ENCODE assay signal across 9 mouse cellular contexts in the genomic region with DNA sequence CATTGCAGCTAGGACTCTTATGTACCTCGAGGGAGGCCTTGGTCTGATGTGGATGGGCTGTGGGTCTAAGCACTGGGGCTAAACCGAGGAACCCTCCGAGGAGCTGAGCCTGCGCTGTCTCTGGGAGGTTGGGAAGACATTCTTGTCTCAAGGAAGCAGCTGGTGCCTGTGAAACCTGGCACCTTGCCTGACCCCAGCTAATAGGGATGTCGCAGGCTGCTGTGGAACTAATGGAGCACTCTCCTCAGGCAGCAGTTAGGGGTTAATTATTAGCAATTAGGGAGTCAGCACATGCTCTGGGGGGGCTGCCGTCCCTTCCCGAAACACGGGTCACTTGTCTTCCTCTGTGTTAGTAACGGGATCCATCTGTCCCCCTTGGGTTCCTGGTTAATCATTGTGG. TPM values are rescaled to one million over a fixed set of nuclear protein-coding genes. Genes with fewer than 3 reads are reported as not detected.
DNase-seq lines count a peak whose midpoint lies in the region; ATAC-seq and TF ChIP-seq lines count a peak whose summit lies in the region.
"Had no signal": no experiment of that assay in that cellular context is flagged by ENCODE, and none has a peak within 500 bp of the region (broad histone marks: within the 10 kb centered on the region; RNA-seq: fewer than 3 reads in every experiment).

No protein-coding gene starts in this region.

- no peaks in the 10 kb centered on the region for H3K27me3 ChIP-seq in Patski
- H3K27me3 ChIP-seq in intestine, embryonic 15.5 days (replicated peaks): no peaks in the 10 kb centered on the region

- CTCF ChIA-PET in Patski (lab: Charles Lee): no interaction called here

- TF ChIP-seq CTCF in Patski (IDR thresholded peaks at IDR 0.05): no peak

- H3K4me1 ChIP-seq in intestine, embryonic 15.5 days (replicated peaks): peaks cover 20% of the 10 kb centered on the region

- DNase-seq in left cerebral cortex, postnatal 10 days (ENCODE audit: extremely low spot score in 1 of 2, low spot score in 2 of 2): peak; percentile 25 to 65
- no peak for DNase-seq in left cerebral cortex, adult 9 months (ENCODE audit: low spot score in 2 of 2)
- DNase-seq in Patski (ENCODE audit: low read depth, low spot score): no peak
- DNase-seq in embryo, embryonic 11 days: peak; percentile 23
- peak; percentile 83 for DNase-seq in kidney, postnatal 10 days
- DNase-seq in ovary, postnatal 14 days (ENCODE audit: low spot score): no peak

- POLR2A ChIA-PET in Patski (lab: Charles Lee): no interaction called here

- in situ Hi-C loops in Patski (cut with MboI; ENCODE audit: low pct_unique_long_range_greater_than_20kb): loop anchor here (5.0 kb wide), 1 partner anchor 404 kb away; no protein-coding TSS in a partner anchor

- no peak overlapping the region for H3K4me3 ChIP-seq in intestine, embryonic 15.5 days (replicated peaks)

- intact Hi-C loops in left cerebral cortex, postnatal 10 days (cut with DNase I): no loop called here

- no peak overlapping the region for H3K27ac ChIP-seq in intestine, embryonic 15.5 days

- peak; percentile 60 for ATAC-seq in Patski
- no peak for ATAC-seq in intestine, embryonic 15.5 days

- no peak overlapping the region for H3K9ac ChIP-seq in intestine, embryonic 15.5 days

- no peaks in the 10 kb centered on the region for H3K36me3 ChIP-seq in intestine, embryonic 15.5 days

- 31% methylated on average over 9 of the region's 9 CpGs for WGBS in intestine, embryonic 15.5 days

- no peak overlapping the region for H3K4me2 ChIP-seq in intestine, embryonic 15.5 days (replicated peaks)

- no peaks in the 10 kb centered on the region for H3K9me3 ChIP-seq in intestine, embryonic 15.5 days

RNA-seq across cellular contexts. Expression of a gene that starts 30.5 kb away (rescaled TPM):
- 10 to 100 TPM; 28.6 to 31.6 TPM for total RNA-seq in left cerebral cortex, postnatal 10 days (2021)
- 23.6 TPM for polyA plus RNA-seq in Patski (2021)
- 40.4 and 41.5 TPM in 2 replicates for polyA plus RNA-seq in intestine, embryonic 15.5 days (2015; fragmentation: Nextera tagmentation; extraction: Ambion mirVana)

RNA-seq across cellular contexts. Expression of a gene that starts 41.5 kb away (rescaled TPM):
- total RNA-seq in left cerebral cortex, postnatal 10 days (2021): not detected
- 0.26 TPM for polyA plus RNA-seq in Patski (2021)
- polyA plus RNA-seq in intestine, embryonic 15.5 days (2015; fragmentation: Nextera tagmentation; extraction: Ambion mirVana): 0.75 and 0.82 TPM in 2 replicates
- total RNA-seq: hematopoietic stem cell, adult 5-6 weeks; liver, adult 2 months had no signal
- polyA plus RNA-seq: liver, adult 2 months had no signal

Comparison
In these comparisons a context has a peak if more than half of its experiments do, and no peak if none do; other contexts are left out.
1. DNase-seq: peak in left cerebral cortex, postnatal 10 days (2 of 2), embryo, embryonic 11 days (single experiment) and kidney, postnatal 10 days (single experiment); none in left cerebral cortex, adult 9 months (0 of 2), Patski (single experiment) and ovary, postnatal 14 days (single experiment).